Mouse (Mus musculus) gastrocnemius, adult 18-20 months (tissue): ENCODE measurements around the gene Med26. TPM values are rescaled to one million over a fixed set of nuclear protein-coding genes. Genes with fewer than 3 reads are reported as not detected.

Source experiments
- DNase-seq: peaks from one replicate; pipeline ENCODE4 v3.0.0; 2021; ENCODE audit warnings: low spot score
- microRNA-seq: library from miRNA; unstranded; fragments of <30 nt; microRNA quantifications from one replicate; pipeline ENCODE4 v1.2.0, GENCODE M21; 2021
- total RNA-seq, 2 experiments: library from RNA; stranded (reverse); gene quantifications; 2 replicates each; pipeline ENCODE4 v1.2.3; 2021

Med26 gene
- total RNA-seq, 2 experiments from 2014 or later, result 7.4 to 15.8 TPM

GRCm38 (mm10) chr8:72491680-72492621, 56.1 kb downstream of the Med26 start, which contains the start of gene Slc35e1:
Gene Slc35e1 (minus strand): TSS chr8:72492614.
- peak; percentile 30 for DNase-seq

GRCm38 (mm10) chr8:72491017-72491416, 57.1 kb downstream of the Med26 start:
- DNase-seq, result no peak

GRCm38 (mm10) chr8:72487014-72487413, 61.1 kb downstream of the Med26 start:
- no peak for DNase-seq

GRCm38 (mm10) chr8:72485456-72486199, 62.4 kb downstream of the Med26 start:
- DNase-seq, result no peak

- DNase-seq, result peak; percentile 98
Measured at GRCm38 (mm10) chr8:72474826-72475546, 73.1 kb downstream of the Med26 start, which contains the start of gene Cherp. Gene Cherp (minus strand): TSS chr8:72475226.

- DNase-seq, result no peak
Measured at GRCm38 (mm10) chr8:72470684-72471083, 77.4 kb downstream of the Med26 start.

GRCm38 (mm10) chr8:72469984-72470383, 78.1 kb downstream of the Med26 start:
- DNase-seq, result no peak

- DNase-seq, result peak; percentile 43
Measured at GRCm38 (mm10) chr8:72469243-72469642, 78.8 kb downstream of the Med26 start.

GRCm38 (mm10) chr8:72464211-72464610, 83.9 kb downstream of the Med26 start:
- no peak for DNase-seq

GRCm38 (mm10) chr8:72459881-72460533, 88.1 kb downstream of the Med26 start:
- no peak for DNase-seq

- DNase-seq, result no peak
Measured at GRCm38 (mm10) chr8:72458457-72458856, 89.6 kb downstream of the Med26 start.

GRCm38 (mm10) chr8:72457806-72458205, 90.3 kb downstream of the Med26 start:
- no peak for DNase-seq

GRCm38 (mm10) chr8:72455317-72455716, 92.8 kb downstream of the Med26 start:
- no peak for DNase-seq

GRCm38 (mm10) chr8:72453904-72454303, 94.2 kb downstream of the Med26 start:
- DNase-seq, result no peak

GRCm38 (mm10) chr8:72451516-72451915, 96.6 kb downstream of the Med26 start:
- DNase-seq, result no peak

GRCm38 (mm10) chr8:72445071-72445470, 103.0 kb downstream of the Med26 start:
- no peak for DNase-seq

Small RNA genes lying within 50 kb of the gene (microRNA-seq; reads per million reads assigned to microRNA genes)
- gene Gm28019 (not detected), gene Mir7068 (7.5 reads per million, percentile 19 among the genes with 10 or more reads in this experiment)

Other genes starting within 250 kb of the Med26 start
- gene Gm10282, start 243.0 kb downstream of the Med26 start, total RNA-seq, result 1 to 10 TPM; 1.8 to 3.4 TPM
- gene Klf2, start 229.2 kb downstream of the Med26 start, total RNA-seq, result 10 to 100 TPM; 22.5 to 37.9 TPM
- gene Eps15l1, start 126.8 kb downstream of the Med26 start, total RNA-seq, result 10 to 100 TPM; 21.9 to 22.5 TPM
- gene Calr3, start 104.4 kb downstream of the Med26 start, total RNA-seq, result 1 to 10 TPM; 3.5 to 4.7 TPM
- gene 1700030K09Rik, start 104.4 kb downstream of the Med26 start, total RNA-seq, result 1 to 10 TPM; 3.5 to 4.2 TPM
- 10 to 100 TPM; 21.2 to 22.6 TPM for gene Cherp, start 73.0 kb downstream of the Med26 start, total RNA-seq
- gene Slc35e1, start 55.7 kb downstream of the Med26 start, total RNA-seq, result 10 to 100 TPM; 48.0 to 51.1 TPM
- gene Smim7, start 22.8 kb upstream of the Med26 start, total RNA-seq, result 10 to 100 TPM; 61.8 to 61.9 TPM
- gene Tmem38a, start 23.8 kb upstream of the Med26 start, total RNA-seq, result 1,000 to 10,000 TPM; 1,126 to 1,216 TPM
- gene Nwd1, start 98.4 kb upstream of the Med26 start, total RNA-seq, result under 1 TPM; 0.97 to 0.98 TPM
- 10 to 100 TPM; 31.5 to 34.4 TPM for gene Sin3b, start 175.0 kb upstream of the Med26 start, total RNA-seq
- gene F2rl3, start 213.6 kb upstream of the Med26 start, total RNA-seq, result 1 to 10 TPM; 1.3 to 1.4 TPM